Mouse (Mus musculus): ENCODE measurements around the gene Calhm6.

The Calhm6 gene

GRCm38 (mm10) chr10:34096418-34096883 lies 31.3 kb downstream of the Calhm6 start, which contains the start of gene Calhm5:
Gene Calhm5, minus strand, starts transcription at chr10:34096519.
- DNase-seq (ENCODE audit: low read depth, low spot score): peak; percentile 18

DNA sequence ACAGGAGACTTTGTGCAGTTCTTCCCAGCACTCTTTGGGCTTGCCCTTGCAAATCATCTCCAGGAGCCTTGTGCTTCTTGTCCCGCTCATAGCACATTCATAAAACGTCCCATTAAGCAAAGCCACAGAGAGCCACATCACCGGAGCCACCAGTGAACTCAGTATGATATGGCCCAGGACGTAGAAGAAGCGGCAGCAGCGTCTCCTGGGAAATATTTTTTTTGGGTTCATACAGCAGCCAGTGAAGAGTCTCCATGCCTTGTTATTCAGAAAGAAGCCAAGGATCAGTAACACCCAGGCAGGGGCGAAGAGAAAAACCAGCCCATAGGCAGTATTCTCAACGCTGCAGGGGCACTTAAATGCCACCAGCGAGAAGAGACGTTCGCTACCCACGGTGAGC lies 31.8 kb downstream of the Calhm6 start:
- no peak for DNase-seq (ENCODE audit: low read depth, low spot score)

DNA sequence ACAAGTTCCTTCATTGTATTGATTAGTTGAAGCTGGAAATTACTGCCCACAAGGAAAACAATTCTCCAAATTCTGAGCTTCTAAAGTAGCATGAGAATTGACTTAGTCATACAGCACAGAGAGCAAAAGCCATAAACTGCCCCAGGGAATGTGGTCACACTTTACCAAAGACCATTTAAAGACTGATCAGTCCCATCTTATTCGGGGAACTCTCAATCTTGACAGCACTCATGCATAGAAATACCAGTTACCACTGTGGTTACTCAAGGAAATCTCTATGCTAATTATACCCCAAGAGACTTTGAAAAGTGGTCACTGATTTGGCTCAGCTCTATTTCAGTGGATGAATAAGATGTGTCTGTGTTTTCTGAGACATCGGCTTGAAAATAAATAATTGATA lies 32.6 kb downstream of the Calhm6 start:
- no peak for DNase-seq (ENCODE audit: low read depth, low spot score)

GRCm38 (mm10) chr10:34091888-34092287 lies 35.9 kb downstream of the Calhm6 start:
- DNase-seq (ENCODE audit: low read depth, low spot score): peak; percentile 36

DNA sequence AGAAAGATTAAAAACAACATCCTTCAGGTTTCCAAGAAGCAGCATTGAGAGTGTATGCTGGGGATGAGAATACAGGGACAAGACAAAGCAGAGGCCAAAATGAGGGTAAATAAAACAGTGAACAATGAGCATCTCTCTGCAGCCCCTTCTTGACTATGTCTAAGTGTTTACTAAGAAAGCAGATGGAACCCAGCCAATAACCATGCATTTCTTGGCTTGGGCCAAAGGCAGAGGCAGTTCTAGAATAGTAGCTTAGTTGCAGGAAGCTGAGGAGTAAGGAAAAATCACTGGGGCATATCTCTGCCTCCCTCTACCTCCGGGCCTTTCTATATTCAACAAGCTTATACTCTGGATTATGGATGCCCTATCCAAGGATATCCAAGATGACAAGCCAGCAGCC lies 37.3 kb downstream of the Calhm6 start:
- no peak for DNase-seq (ENCODE audit: low read depth, low spot score)

DNA sequence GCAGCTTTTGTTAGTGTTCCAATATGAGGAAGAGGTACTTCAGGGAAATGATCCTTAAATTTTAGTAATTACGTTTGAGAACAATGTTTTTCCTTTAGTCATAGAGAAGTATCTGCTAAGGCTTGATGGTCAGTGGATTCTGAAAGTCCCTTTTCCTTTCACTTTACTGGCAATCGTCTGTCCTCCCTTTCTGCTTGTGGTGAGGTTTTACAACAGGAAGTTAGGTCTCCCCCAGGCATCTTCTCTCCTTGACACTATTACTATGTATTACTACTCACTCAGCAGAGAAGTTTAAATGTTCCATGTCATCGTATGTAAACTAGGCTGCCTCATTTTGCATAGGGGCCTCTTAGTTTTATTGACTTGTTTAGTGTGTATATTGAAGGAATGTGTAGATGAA lies 38.3 kb downstream of the Calhm6 start:
- no peak for DNase-seq (ENCODE audit: low read depth, low spot score)

- DNase-seq (ENCODE audit: low read depth, low spot score): no peak
Measured at GRCm38 (mm10) chr10:34088515-34088914, 39.3 kb downstream of the Calhm6 start.

- no peak for DNase-seq (ENCODE audit: low read depth, low spot score)
Measured at GRCm38 (mm10) chr10:34086514-34086913, 41.3 kb downstream of the Calhm6 start.
